Mouse (Mus musculus) activated CD4-positive, CD25-positive, alpha-beta regulatory T cell, adult 4 months (primary cell): ENCODE measurements around the gene Atp2b2. TPM values are rescaled to one million over a fixed set of nuclear protein-coding genes. Genes with fewer than 3 reads are reported as not detected.

Source experiments
- ATAC-seq: one replicate; pipeline ENCODE4 v1.8.0; 2017
- polyA plus RNA-seq, 2 experiments: library from polyadenylated mRNA; unstranded; fragments of 100-300 nt; shearing (Covaris generic); gene quantifications; one replicate each; pipeline ENCODE4 v1.2.1; 2017

Gene Atp2b2
- polyA plus RNA-seq, 2 experiments from 2014 or later, result 0.05 TPM; not detected in 1

- ATAC-seq, result no peak
Observed at GRCm38 (mm10) chr6:113886886-113887285, 155.5 kb downstream of the Atp2b2 start.

DNA sequence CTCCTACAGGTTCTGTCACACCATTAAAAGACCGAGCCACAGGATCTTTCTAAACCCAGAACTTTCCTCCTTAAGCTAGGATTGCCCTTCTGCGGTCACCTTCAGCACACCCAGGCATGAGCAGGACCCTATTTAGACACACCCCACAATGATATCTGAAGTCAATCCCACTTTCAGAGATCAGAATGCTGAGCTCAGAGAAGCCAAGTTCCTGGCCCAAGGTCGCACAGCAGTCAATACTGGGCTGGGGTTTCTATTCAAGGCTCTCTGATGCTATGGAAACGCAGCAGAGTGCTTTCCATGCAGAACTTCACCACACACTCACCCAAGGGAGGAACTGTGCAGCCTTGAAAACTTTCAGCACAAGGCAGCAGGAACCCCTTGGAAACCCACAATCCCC lies 157.6 kb downstream of the Atp2b2 start:
- ATAC-seq, result no peak

DNA sequence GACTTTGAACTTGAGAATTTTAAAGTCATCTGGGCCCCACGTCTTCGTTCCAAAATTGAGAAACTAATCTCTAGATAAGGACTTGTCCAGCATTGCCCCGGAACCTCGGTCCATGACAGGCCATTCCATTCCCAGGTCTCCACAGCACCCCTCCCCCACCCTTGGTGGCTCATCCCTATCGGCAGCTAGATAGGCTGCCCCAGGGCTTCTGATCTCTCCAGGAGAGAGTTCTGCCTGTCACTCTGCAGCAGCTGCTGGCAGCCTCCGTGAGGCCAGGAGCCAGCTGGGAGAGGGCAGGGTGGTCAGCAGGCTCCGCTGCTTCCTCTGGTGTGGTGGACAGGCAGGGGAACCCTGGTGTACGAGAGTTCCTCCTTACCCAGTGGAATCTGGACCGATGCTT lies 159.2 kb downstream of the Atp2b2 start:
- no peak for ATAC-seq

DNA sequence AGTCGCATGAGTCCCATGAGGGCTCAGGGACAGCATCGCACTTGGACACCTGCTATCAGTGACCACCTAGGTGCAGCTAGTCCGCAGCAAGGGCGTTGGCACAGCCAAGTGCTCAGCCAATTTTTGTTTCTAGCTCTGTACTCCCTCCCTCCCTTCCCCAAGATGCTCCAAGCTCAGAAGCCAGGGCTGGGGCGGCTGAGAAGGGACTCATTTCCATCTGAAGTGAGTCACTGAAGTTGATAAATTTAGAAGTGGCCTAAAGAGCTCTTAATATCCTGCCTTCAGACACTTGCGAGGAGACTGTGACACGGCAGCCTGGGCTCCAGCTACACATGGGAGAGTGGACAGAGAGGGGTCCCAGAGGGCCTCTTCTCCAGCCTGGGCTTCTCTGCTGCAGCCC lies 160.0 kb downstream of the Atp2b2 start:
- ATAC-seq, result no peak

GRCm38 (mm10) chr6:113881561-113882243 lies 160.7 kb downstream of the Atp2b2 start:
- ATAC-seq, result no peak

DNA sequence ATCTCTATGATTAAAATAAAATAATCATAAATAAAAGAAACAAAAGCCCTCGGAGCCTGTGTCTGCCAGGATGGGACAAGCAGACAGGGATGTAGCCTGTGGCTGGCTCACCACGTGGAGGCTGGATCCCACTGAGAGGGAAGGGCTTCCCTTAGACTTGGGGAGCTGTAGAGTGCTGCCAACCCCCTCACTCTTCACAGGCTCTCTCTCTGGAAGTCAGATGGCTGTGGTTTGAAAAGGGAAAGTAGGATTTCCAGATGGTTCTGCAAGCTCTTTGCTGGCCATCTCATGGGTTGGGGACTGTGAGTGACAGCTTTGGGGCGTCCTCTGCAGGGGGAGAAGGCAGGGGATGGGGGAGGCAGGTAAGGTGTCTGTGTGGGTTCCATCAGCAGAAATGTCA lies 163.0 kb downstream of the Atp2b2 start:
- no peak for ATAC-seq

- ATAC-seq, result no peak
Observed at GRCm38 (mm10) chr6:113878510-113879128, 163.8 kb downstream of the Atp2b2 start.

DNA sequence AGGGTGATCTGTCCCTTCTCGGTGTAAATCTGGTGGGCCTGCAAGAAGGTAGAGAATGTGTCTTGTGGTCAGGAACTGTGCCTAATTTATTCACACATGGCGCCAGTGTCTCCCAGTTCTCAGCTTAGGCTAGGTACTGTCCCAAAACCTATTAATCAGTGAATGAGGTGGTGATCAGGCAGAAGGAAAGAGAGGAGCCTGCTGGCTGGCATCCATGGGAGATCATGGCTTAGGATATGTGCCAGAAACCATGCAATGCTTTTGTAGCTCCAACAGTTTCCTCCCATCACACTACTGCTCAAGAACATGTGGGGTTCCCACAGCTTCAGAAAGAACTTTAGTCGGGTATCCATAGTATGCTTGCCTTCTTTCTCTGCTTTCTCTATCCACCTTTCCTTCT lies 165.8 kb downstream of the Atp2b2 start:
- ATAC-seq, result no peak

- ATAC-seq, result no peak
Observed at GRCm38 (mm10) chr6:113875201-113875600, 167.2 kb downstream of the Atp2b2 start.

GRCm38 (mm10) chr6:113872654-113873053 lies 169.8 kb downstream of the Atp2b2 start:
- no peak for ATAC-seq

DNA sequence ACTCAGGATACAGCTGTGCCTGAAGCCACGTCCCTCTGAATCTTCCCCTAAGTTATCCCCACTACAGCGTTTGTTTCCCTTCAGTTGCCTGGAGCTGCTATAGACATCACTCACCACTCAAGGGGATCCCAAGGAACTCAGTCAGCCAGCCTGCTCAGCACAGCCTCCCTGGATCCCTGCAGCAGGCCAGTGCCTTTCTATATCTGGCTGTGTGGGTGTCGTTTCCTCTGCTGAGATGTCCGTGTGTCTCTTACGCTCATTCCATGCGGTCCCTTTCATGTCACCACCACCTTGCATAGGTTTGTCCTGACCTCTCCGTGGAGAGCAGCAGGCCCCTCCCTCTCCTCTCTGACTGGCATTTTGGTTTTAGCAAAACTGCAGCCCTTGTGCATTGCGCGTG lies 171.6 kb downstream of the Atp2b2 start:
- no peak for ATAC-seq

- no peak for ATAC-seq
Observed at GRCm38 (mm10) chr6:113868552-113868951, 173.9 kb downstream of the Atp2b2 start.

- no peak for ATAC-seq
Observed at GRCm38 (mm10) chr6:113865699-113866098, 176.7 kb downstream of the Atp2b2 start.

GRCm38 (mm10) chr6:113864812-113865211 lies 177.6 kb downstream of the Atp2b2 start:
- no peak for ATAC-seq

DNA sequence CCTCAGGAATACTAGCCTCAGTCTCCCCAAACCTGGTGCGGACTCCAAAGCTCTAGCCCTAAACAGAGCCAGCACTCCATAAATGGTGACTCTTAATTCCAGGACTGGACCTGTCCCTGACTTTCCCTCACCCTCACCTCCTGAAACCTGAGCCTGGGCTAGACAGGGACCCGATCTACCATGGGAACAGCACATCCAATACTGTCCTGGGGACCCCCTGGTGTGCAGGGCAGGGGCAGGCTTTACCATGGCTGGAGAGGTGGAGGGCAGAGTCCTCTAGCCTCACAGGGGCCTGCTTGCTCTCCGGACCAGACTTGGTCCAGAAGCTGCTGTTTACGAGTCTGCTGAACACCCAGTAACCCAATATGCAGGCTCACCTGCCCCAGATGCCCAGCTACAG lies 179.5 kb downstream of the Atp2b2 start:
- no peak for ATAC-seq

- no peak for ATAC-seq
Observed at GRCm38 (mm10) chr6:113861938-113862337, 180.5 kb downstream of the Atp2b2 start.

GRCm38 (mm10) chr6:113861375-113861770 lies 181.0 kb downstream of the Atp2b2 start:
- ATAC-seq, result no peak

- no peak for ATAC-seq
Observed at GRCm38 (mm10) chr6:113860735-113861374, 181.6 kb downstream of the Atp2b2 start.

DNA sequence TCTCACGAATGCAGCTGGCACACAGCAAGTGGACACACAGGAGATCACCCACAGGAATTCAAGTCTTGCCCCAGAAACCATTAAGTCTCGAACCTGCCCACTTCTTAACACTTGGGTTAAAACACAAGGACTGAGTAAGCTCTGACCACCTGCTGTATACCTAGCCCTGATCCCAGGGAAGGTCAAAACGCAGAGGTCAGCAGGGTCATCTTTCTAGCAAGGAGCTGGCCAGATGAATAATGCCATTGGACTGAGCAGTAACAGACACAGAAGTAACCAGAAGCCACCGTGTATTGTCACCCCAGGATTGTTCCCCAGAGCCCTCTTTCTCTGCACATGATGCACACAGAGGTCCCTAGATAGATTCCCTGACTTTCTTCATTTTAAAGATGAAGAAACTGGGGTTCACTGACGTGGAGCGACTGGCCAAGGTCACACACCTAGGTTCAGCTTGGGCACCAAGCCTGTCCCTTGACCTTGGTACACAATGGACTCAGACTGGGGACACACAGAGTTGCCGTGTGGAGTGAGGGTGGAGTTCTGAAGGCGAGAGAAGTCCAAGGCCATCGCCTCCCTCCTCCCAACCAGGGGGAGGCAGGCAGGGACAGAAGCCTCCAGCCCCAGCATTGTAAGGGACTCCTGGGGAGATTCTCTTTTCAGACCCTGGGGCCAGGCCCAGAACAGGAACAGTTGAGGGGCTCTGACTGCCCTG lies 182.2 kb downstream of the Atp2b2 start:
- ATAC-seq, result no peak

DNA sequence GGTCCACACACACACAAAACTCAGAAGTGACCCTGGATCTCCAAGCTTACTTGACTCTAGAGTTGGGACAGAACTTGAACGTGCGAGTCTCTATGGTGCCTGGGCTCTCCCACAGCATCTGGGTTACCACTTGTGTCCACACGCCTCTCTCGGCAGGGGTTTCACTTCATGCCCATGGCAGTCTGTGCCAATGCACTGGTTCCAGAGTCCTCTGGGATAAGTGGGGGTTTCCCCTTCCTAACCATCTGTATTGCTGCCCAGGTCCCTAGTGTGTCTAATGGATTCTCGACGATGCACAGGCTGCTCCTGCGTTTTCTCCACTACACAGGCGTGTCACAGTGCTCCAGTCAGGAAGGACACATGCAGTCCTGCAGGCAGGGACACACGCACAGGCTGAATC lies 184.1 kb downstream of the Atp2b2 start:
- no peak for ATAC-seq

DNA sequence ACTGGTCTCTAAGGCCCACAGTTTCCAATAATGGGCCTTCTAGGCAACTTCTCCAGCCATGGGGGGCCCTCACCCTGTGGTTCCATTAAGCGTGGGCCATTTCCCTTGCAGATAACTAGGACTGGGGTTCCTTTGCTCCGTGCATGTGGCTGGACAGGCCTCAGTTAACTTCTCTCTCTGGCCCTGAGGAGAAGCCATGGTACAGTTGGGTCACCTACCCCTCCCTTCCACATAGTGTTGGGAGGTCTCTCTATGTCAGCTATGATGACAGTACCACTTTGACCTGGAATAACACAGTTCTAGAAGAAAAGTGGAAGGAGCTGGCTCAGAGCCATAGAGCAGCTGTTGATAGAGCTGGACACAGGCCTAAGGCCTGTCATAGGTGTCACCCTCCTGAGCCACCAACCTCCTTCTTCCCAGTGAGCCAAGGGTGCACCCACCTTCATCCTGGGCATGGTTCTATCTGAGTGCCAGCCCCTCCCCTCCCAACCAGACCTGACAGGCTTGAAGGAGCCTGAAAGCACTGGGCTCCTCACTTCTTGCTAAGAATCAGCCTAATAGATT lies 185.0 kb downstream of the Atp2b2 start:
- ATAC-seq, result no peak

DNA sequence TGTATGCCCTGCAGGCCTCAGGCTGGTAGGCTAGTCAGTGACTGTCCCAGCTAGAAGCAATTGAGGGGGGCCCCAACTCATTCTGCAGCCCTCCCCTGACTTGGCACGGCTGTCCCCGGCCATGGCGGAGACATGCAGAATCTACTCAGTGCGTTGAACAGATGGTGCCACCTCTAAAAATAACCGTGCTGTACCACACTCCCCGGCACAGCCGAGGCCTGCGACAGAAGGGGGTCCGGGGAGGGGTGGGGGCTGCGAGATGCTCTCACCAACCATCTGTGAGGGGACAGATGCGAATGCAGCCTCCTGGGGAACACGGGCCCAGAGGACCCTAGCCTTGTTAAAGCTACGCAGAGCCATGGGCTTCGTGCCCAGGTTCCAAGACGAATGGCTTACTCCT lies 185.6 kb downstream of the Atp2b2 start:
- ATAC-seq, result no peak

DNA sequence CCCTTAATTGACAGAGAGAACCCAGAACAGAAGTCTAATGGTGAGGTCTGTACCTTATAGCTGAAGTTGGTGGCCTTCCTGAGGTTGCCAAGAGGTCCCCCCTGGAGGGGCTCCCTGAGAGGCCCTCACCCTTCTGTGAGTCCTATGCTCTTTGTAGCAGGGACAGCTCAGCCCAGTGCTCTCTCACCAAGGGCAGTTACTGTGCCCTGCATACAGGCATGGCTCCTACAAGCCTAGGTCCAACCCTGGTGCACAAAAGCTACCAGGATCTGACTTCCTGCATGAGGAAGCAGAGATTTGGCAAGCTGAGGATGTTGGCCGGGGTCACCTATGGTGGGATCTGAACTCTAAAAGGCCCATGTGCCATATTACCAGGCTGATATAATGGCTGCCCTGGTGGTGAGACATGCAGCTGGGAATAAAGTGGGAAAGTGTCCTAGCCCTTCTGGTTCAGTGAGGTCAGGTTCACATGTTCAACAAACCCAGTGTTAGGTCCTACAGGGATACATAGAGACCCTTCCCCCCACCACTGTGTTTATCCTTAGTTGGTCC lies 186.2 kb downstream of the Atp2b2 start:
- ATAC-seq, result no peak
